Mouse (Mus musculus) heart, postnatal 0 days (tissue): Measurements from ENCODE around the gene BC067074.

Experiments
- CTCF ChIP-seq: IDR thresholded peaks from 2 replicates; pipeline ENCODE4 v1.5.1; 2016; ENCODE audit warnings: antibody characterized with exemption, control low read depth, low read depth
- EP300 ChIP-seq: IDR thresholded peaks from 2 replicates; pipeline ENCODE4 v1.6.1; 2016; ENCODE audit warnings: antibody characterized with exemption, low read depth

DNA sequence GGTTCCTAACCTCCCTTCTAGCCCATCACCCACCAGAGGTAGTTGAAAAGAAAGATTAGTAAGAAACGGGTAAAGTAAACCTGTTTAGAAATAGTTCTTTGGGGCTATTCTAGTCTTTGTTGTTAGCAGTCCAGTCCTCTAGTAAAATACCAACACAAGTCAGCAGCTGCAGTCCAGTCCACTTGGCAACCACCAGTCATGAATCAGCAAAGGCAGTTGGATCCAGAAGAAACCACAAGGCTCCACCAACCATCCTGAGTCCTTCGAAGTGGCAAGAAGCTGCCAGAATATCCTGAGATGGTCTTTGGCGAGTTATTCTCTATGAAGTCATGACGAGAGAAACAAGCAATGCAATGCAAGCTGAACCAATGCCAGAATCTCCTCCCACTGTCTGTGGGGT is 124.0 kb downstream of the BC067074 start:
- TF ChIP-seq CTCF (no peak), EP300 (no peak)
